Mouse (Mus musculus) embryonic facial prominence, embryonic 11.5 days (tissue): ENCODE data around the gene Cel. TPM values are rescaled to one million over a fixed set of nuclear protein-coding genes. Genes with fewer than 3 reads are reported as not detected.

ENCODE experiments used
- ATAC-seq: fragments of 200-750 bp; cut with Nextera tagmentation; replicated peaks from 2 replicates; pipeline ENCODE4 v1.8.0; 2017; ENCODE audit warnings: low read depth; ENCODE audit not compliant: insufficient number of reproducible peaks, low FRiP score, low TSS enrichment
- DNase-seq: peaks from one replicate; pipeline ENCODE4 v3.0.0-alpha.2; 2015; ENCODE audit warnings: low spot score
- H3K27ac ChIP-seq: fragments of 300-500 bp; sonication (generic); replicated peaks from 2 replicates; pipeline ENCODE4 v1.5.1; 2014; ENCODE audit warnings: mild to moderate bottlenecking, low read depth, low read length, control low read depth
- H3K27me3 ChIP-seq: fragments of 300-500 bp; sonication (generic); 2 replicates; pipeline ENCODE4 v1.6.1; 2014; ENCODE audit warnings: mild to moderate bottlenecking, low read length, moderate library complexity, mixed read lengths; ENCODE audit not compliant: control insufficient read depth, insufficient read depth
- H3K36me3 ChIP-seq: fragments of 300-500 bp; sonication (generic); replicated peaks from 2 replicates; pipeline ENCODE4 v1.6.1; 2014; ENCODE audit warnings: low read depth, mild to moderate bottlenecking, low read length, moderate library complexity, mixed read lengths; ENCODE audit not compliant: control insufficient read depth, insufficient read depth
- H3K4me1 ChIP-seq: fragments of 300-500 bp; sonication (generic); 2 replicates; pipeline ENCODE4 v1.6.1; 2014; ENCODE audit warnings: low read length, mixed read lengths; ENCODE audit not compliant: control insufficient read depth, insufficient read depth
- H3K4me2 ChIP-seq: fragments of 300-500 bp; sonication (generic); 2 replicates; pipeline ENCODE4 v1.6.1; 2014; ENCODE audit warnings: low read depth, mild to moderate bottlenecking, control low read depth, low read length, moderate library complexity
- H3K4me3 ChIP-seq: fragments of 300-500 bp; sonication (generic); 2 replicates; pipeline ENCODE4 v1.5.1; 2014; ENCODE audit warnings: low read depth, low read length, control low read depth
- H3K9ac ChIP-seq: fragments of 300-500 bp; sonication (generic); replicated peaks from 2 replicates; pipeline ENCODE4 v1.6.1; 2014; ENCODE audit warnings: mild to moderate bottlenecking, control low read depth, low read length
- H3K9me3 ChIP-seq: fragments of 300-500 bp; sonication (generic); replicated peaks from 2 replicates; pipeline ENCODE4 v1.6.1; 2016; ENCODE audit warnings: mild to moderate bottlenecking, low read length, inconsistent platforms, mixed read lengths; ENCODE audit not compliant: control insufficient read depth
- WGBS: fragments of 180-500 bp; shearing (Covaris S2); extraction: QIAGEN DNeasy Blood & Tissue Kit; methylation state at CpG from one replicate; pipeline ENCODE4 v1.1.7; 2014; 5-methylcytosine and 5-hydroxymethylcytosine counted together
- microRNA-seq: library from miRNA; unstranded; fragments of <30 nt; microRNA quantifications from one replicate; pipeline ENCODE4, GENCODE M21; 2016; ENCODE audit warnings: borderline number of aligned reads
- polyA plus RNA-seq: library from polyadenylated mRNA; unstranded; fragments of >200 nt; fragmentation: Nextera tagmentation; extraction: Ambion mirVana; gene quantifications from 2 replicates; pipeline ENCODE4 v1.2.1, GENCODE M21; 2014

The Cel gene
- polyA plus RNA-seq, 1 experiment from 2014 or later: not detected

DNA sequence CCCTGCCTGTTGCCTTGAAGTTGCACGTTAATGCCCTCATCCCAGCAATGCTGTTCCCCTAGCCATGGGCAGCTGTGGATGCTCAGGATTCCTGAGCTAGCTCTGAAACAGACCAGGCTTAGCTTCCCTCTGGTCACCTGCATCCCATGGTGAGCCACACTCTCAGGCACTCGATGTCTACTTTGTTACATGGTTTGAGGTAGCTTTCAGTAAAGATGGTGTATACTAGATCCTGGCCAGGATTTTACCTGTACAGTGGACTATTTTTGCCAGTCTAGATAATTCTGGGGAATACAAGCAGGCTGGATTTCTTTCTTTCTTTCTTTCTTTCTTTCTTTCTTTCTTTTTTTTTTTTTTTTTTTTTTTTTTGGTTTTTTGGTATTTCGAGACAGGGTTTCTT is 57.4 kb downstream of the Cel start, which contains the start of gene Gm10134:
Gene Gm10134, plus strand, starts transcription at position 301 of the 400 bp plus-strand sequence.
- DNase-seq (no peak), ATAC-seq (no peak)
- Histone ChIP-seq H3K4me3 (no peak within 1 kb of the TSS), H3K4me1 (no peaks in the 10 kb centered on the region), H3K27me3 (no peaks in the 10 kb centered on the region), H3K27ac (no peak within 1 kb of the TSS), H3K9me3 (no peaks in the 10 kb centered on the region), H3K9ac (no peak within 1 kb of the TSS), H3K36me3 (no peaks in the 10 kb centered on the region), H3K4me2 (no peak within 1 kb of the TSS)
- 78% methylated on average over 3 of the region's 3 CpGs for WGBS

Small RNA genes within 50 kb of the gene (microRNA-seq; reads per million reads assigned to microRNA genes)
- not detected for gene Gm22824

Other genes starting within 250 kb of the Cel start
- gene Ppp1r26, start 116.6 kb downstream of the Cel start, polyA plus RNA-seq: 2.7 and 4.1 TPM in 2 replicates
- 0.90 and 1.5 TPM in 2 replicates for gene 1700007K13Rik, start 97.1 kb downstream of the Cel start, polyA plus RNA-seq
- gene Mrps2, start 95.3 kb downstream of the Cel start, polyA plus RNA-seq: 68.4 and 71.4 TPM in 2 replicates
- not detected in 2 replicates for gene Gbgt1, start 66.5 kb downstream of the Cel start, polyA plus RNA-seq
- 0.68 TPM in 1 of 2 replicates, not detected in the other for gene Gm10134, start 57.3 kb downstream of the Cel start, polyA plus RNA-seq
- gene Ralgds, start 50.3 kb downstream of the Cel start, polyA plus RNA-seq: 41.7 and 44.8 TPM in 2 replicates
- gene Gtf3c5, start 20.3 kb upstream of the Cel start, polyA plus RNA-seq: 38.5 and 38.8 TPM in 2 replicates
- gene Gfi1b, start 58.6 kb upstream of the Cel start, polyA plus RNA-seq: 2.1 and 2.6 TPM in 2 replicates
- 16.4 and 17.9 TPM in 2 replicates for gene Tsc1, start 77.8 kb upstream of the Cel start, polyA plus RNA-seq
- gene Spaca9, start 136.3 kb upstream of the Cel start, polyA plus RNA-seq: 1.4 and 2.1 TPM in 2 replicates
- gene Ak8, start 136.8 kb upstream of the Cel start, polyA plus RNA-seq: 0.75 and 0.97 TPM in 2 replicates